Mouse (Mus musculus) ES-Bruce4 (cell line): Measurements from ENCODE around the gene Ttll10.

ENCODE experiments used
- CTCF ChIP-seq: IDR thresholded peaks from one replicate; pipeline ENCODE4 v1.8.1; 2011; ENCODE audit warnings: low read depth, low read length
- EP300 ChIP-seq: IDR thresholded peaks from 2 replicates; pipeline ENCODE4 v1.6.1; 2011; ENCODE audit warnings: low read depth, low read length; ENCODE audit not compliant: insufficient read depth

GRCm38 (mm10) chr4:156083348-156083747 lies 24.1 kb upstream of the Ttll10 start:
- TF ChIP-seq CTCF: no peak
- no peak for TF ChIP-seq EP300
